Mouse (Mus musculus): ENCODE data around the gene Dnase1l3. TPM values are rescaled to one million over a fixed set of nuclear protein-coding genes. Genes with fewer than 3 reads are reported as not detected.
A peak's percentile ranks its signal among the peaks of the same experiment; 100 is the strongest.

Dnase1l3 gene
- polyA plus RNA-seq, 1 experiment from 2014 or later, result 0.10 TPM

GRCm38 (mm10) chr14:8003727-8004670, 9.6 kb upstream of the Dnase1l3 start:
- Histone ChIP-seq H3K4me2 (ENCODE audit: low read length) (peak overlapping the region; percentile 87), H3K27ac (ENCODE audit: low read length) (no peak overlapping the region), H3K4me1 (replicated peaks; ENCODE audit: control insufficient read depth, insufficient read depth, low read length) (peaks cover 16% of the 10 kb centered on the region), H3K4me3 (replicated peaks; ENCODE audit: low read length) (peak overlapping the region; percentile 80), H3K9me3 (ENCODE audit: control insufficient read depth, low read length) (no peaks in the 10 kb centered on the region), H3K36me3 (ENCODE audit: control insufficient read depth, insufficient read depth) (no peaks in the 10 kb centered on the region), H3K9ac (replicated peaks; ENCODE audit: low read depth, low read length) (peak overlapping the region; percentile 71), H3K27me3 (replicated peaks; ENCODE audit: control insufficient read depth, insufficient read depth, low read length) (peaks cover 12% of the 10 kb centered on the region)
- 33% methylated on average over 18 of the region's 18 CpGs for WGBS
- ATAC-seq, result no peak

GRCm38 (mm10) chr14:8003093-8003670, 8.8 kb upstream of the Dnase1l3 start:
- Histone ChIP-seq H3K9ac (replicated peaks; ENCODE audit: low read depth, low read length) (peak overlapping the region; percentile 71), H3K4me3 (replicated peaks; ENCODE audit: low read length) (peak overlapping the region; percentile 80), H3K4me1 (replicated peaks; ENCODE audit: control insufficient read depth, insufficient read depth, low read length) (peaks cover 16% of the 10 kb centered on the region), H3K27me3 (replicated peaks; ENCODE audit: control insufficient read depth, insufficient read depth, low read length) (peaks cover 12% of the 10 kb centered on the region), H3K27ac (ENCODE audit: low read length) (peak overlapping the region; percentile 55), H3K36me3 (ENCODE audit: control insufficient read depth, insufficient read depth) (no peaks in the 10 kb centered on the region), H3K4me2 (ENCODE audit: low read length) (peak overlapping the region; percentile 87), H3K9me3 (ENCODE audit: control insufficient read depth, low read length) (no peaks in the 10 kb centered on the region)
- ATAC-seq, result peak; percentile 67
- under 1% methylated on average over 23 of the region's 23 CpGs for WGBS

GRCm38 (mm10) chr14:8002432-8003092, 8.2 kb upstream of the Dnase1l3 start, which contains the start of gene Abhd6:
Abhd6 (plus strand) TSS chr14:8002902.
- H3K9ac ChIP-seq (replicated peaks; ENCODE audit: low read depth, low read length), result peak within 1 kb of the TSS; percentile 71
- peaks cover 12% of the 10 kb centered on the region for H3K27me3 ChIP-seq (replicated peaks; ENCODE audit: control insufficient read depth, insufficient read depth, low read length)
- peak within 1 kb of the TSS; percentile 80 for H3K4me3 ChIP-seq (replicated peaks; ENCODE audit: low read length)
- H3K27ac ChIP-seq (ENCODE audit: low read length), result peak within 1 kb of the TSS; percentile 55
- peak within 1 kb of the TSS; percentile 87 for H3K4me2 ChIP-seq (ENCODE audit: low read length)
- 1% methylated on average over 38 of the region's 38 CpGs for WGBS
- H3K4me1 ChIP-seq (replicated peaks; ENCODE audit: control insufficient read depth, insufficient read depth, low read length), result peaks cover 16% of the 10 kb centered on the region
- peak; percentile 91 for ATAC-seq
- no peaks in the 10 kb centered on the region for H3K9me3 ChIP-seq (ENCODE audit: control insufficient read depth, low read length)
- H3K36me3 ChIP-seq (ENCODE audit: control insufficient read depth, insufficient read depth), result no peaks in the 10 kb centered on the region

GRCm38 (mm10) chr14:8000831-8001685, 6.7 kb upstream of the Dnase1l3 start:
- Histone ChIP-seq H3K9ac (replicated peaks; ENCODE audit: low read depth, low read length) (0 out of 2 replicates have a peak overlapping the region, but pooled peaks have one; percentile 17), H3K27ac (ENCODE audit: low read length) (no peak overlapping the region), H3K27me3 (replicated peaks; ENCODE audit: control insufficient read depth, insufficient read depth, low read length) (peaks cover 12% of the 10 kb centered on the region), H3K9me3 (ENCODE audit: control insufficient read depth, low read length) (no peaks in the 10 kb centered on the region), H3K36me3 (ENCODE audit: control insufficient read depth, insufficient read depth) (no peaks in the 10 kb centered on the region), H3K4me2 (ENCODE audit: low read length) (no peak overlapping the region), H3K4me1 (replicated peaks; ENCODE audit: control insufficient read depth, insufficient read depth, low read length) (peaks cover 18% of the 10 kb centered on the region), H3K4me3 (replicated peaks; ENCODE audit: low read length) (no peak overlapping the region)
- 27% methylated on average over 17 of the region's 17 CpGs for WGBS
- no peak for ATAC-seq

GRCm38 (mm10) chr14:8000247-8000646, 5.9 kb upstream of the Dnase1l3 start:
- WGBS, result 89% methylated on average over 5 of the region's 5 CpGs
- H3K4me1 ChIP-seq (replicated peaks; ENCODE audit: control insufficient read depth, insufficient read depth, low read length), result peaks cover 18% of the 10 kb centered on the region
- H3K36me3 ChIP-seq (ENCODE audit: control insufficient read depth, insufficient read depth), result no peaks in the 10 kb centered on the region
- H3K4me2 ChIP-seq (ENCODE audit: low read length), result no peak overlapping the region
- H3K27me3 ChIP-seq (replicated peaks; ENCODE audit: control insufficient read depth, insufficient read depth, low read length), result peaks cover 12% of the 10 kb centered on the region
- ATAC-seq, result no peak
- H3K4me3 ChIP-seq (replicated peaks; ENCODE audit: low read length), result no peak overlapping the region
- no peak overlapping the region for H3K27ac ChIP-seq (ENCODE audit: low read length)
- no peaks in the 10 kb centered on the region for H3K9me3 ChIP-seq (ENCODE audit: control insufficient read depth, low read length)
- H3K9ac ChIP-seq (replicated peaks; ENCODE audit: low read depth, low read length), result no peak overlapping the region

- Histone ChIP-seq H3K4me3 (replicated peaks; ENCODE audit: low read length) (no peak overlapping the region), H3K27ac (ENCODE audit: low read length) (no peak overlapping the region), H3K27me3 (replicated peaks; ENCODE audit: control insufficient read depth, insufficient read depth, low read length) (peaks cover 12% of the 10 kb centered on the region), H3K4me2 (ENCODE audit: low read length) (no peak overlapping the region), H3K9me3 (ENCODE audit: control insufficient read depth, low read length) (no peaks in the 10 kb centered on the region), H3K4me1 (replicated peaks; ENCODE audit: control insufficient read depth, insufficient read depth, low read length) (peaks cover 18% of the 10 kb centered on the region), H3K9ac (replicated peaks; ENCODE audit: low read depth, low read length) (no peak overlapping the region), H3K36me3 (ENCODE audit: control insufficient read depth, insufficient read depth) (no peaks in the 10 kb centered on the region)
- 83% methylated on average over 5 of the region's 5 CpGs for WGBS
- no peak for ATAC-seq
Observed at GRCm38 (mm10) chr14:7999435-7999834, 5.1 kb upstream of the Dnase1l3 start.

- no peaks in the 10 kb centered on the region for H3K9me3 ChIP-seq (ENCODE audit: control insufficient read depth, low read length)
- ATAC-seq, result no peak
- no peak overlapping the region for H3K4me3 ChIP-seq (replicated peaks; ENCODE audit: low read length)
- peaks cover 12% of the 10 kb centered on the region for H3K27me3 ChIP-seq (replicated peaks; ENCODE audit: control insufficient read depth, insufficient read depth, low read length)
- no peaks in the 10 kb centered on the region for H3K36me3 ChIP-seq (ENCODE audit: control insufficient read depth, insufficient read depth)
- no peak overlapping the region for H3K4me2 ChIP-seq (ENCODE audit: low read length)
- H3K27ac ChIP-seq (ENCODE audit: low read length), result no peak overlapping the region
- H3K9ac ChIP-seq (replicated peaks; ENCODE audit: low read depth, low read length), result no peak overlapping the region
- peaks cover 14% of the 10 kb centered on the region for H3K4me1 ChIP-seq (replicated peaks; ENCODE audit: control insufficient read depth, insufficient read depth, low read length)
- 82% methylated on average over 3 of the region's 3 CpGs for WGBS
Observed at GRCm38 (mm10) chr14:7999030-7999429, 4.7 kb upstream of the Dnase1l3 start.

- Histone ChIP-seq H3K4me1 (replicated peaks; ENCODE audit: control insufficient read depth, insufficient read depth, low read length) (peaks cover 4% of the 10 kb centered on the region; the same call in 1 of the 2 replicates), H3K9ac (replicated peaks; ENCODE audit: low read depth, low read length) (no peak overlapping the region), H3K4me2 (ENCODE audit: low read length) (peak overlapping the region; percentile 42), H3K9me3 (ENCODE audit: control insufficient read depth, low read length) (no peaks in the 10 kb centered on the region), H3K36me3 (ENCODE audit: control insufficient read depth, insufficient read depth) (no peaks in the 10 kb centered on the region), H3K27me3 (replicated peaks; ENCODE audit: control insufficient read depth, insufficient read depth, low read length) (peaks cover 12% of the 10 kb centered on the region), H3K27ac (ENCODE audit: low read length) (no peak overlapping the region), H3K4me3 (replicated peaks; ENCODE audit: low read length) (peak overlapping the region; percentile 14; the same call in 1 of the 2 replicates)
- 2% methylated on average over 15 of the region's 15 CpGs for WGBS
- peak; percentile 72 for ATAC-seq
Observed at GRCm38 (mm10) chr14:7997255-7997696, 2.9 kb upstream of the Dnase1l3 start.

Measured in forebrain, embryonic 16.5 days (tissue).